Mouse (Mus musculus): ENCODE measurements around the gene Calcrl. TPM values are rescaled to one million over a fixed set of nuclear protein-coding genes. Genes with fewer than 3 reads are reported as not detected.
"Not testable (repeated sequence)": the region's sequence is repeated elsewhere in the genome, so short reads cannot be mapped to it uniquely, and the experiment has no call there.

Calcrl gene
- polyA plus RNA-seq, 1 experiment from 2014 or later = 50.1 TPM

GRCm38 (mm10) chr2:84404834-84405233 is 20.4 kb downstream of the Calcrl start:
- Histone ChIP-seq H3K4me2 (ENCODE audit: low read length) (no peak overlapping the region), H3K27ac (no peak overlapping the region), H3K9ac (ENCODE audit: low read depth, low read length) (no peak overlapping the region), H3K9me3 (replicated peaks; ENCODE audit: low read length) (no peaks in the 10 kb centered on the region), H3K4me1 (replicated peaks; ENCODE audit: insufficient read depth, low read length) (no peaks in the 10 kb centered on the region), H3K36me3 (ENCODE audit: insufficient read depth, low read length) (no peaks in the 10 kb centered on the region), H3K27me3 (ENCODE audit: insufficient read depth, low read length) (no peaks in the 10 kb centered on the region), H3K4me3 (replicated peaks; ENCODE audit: low read depth, low read length) (no peak overlapping the region)
- 90% methylated on average over 3 of the region's 3 CpGs for WGBS
- no peak for ATAC-seq (replicated peaks; ENCODE audit: low FRiP score, low read depth)
- no peak for DNase-seq (ENCODE audit: low spot score)
- no peak for TF ChIP-seq CTCF (IDR thresholded peaks at IDR 0.05; ENCODE audit: low read depth)

- 88% methylated on average over 3 of the region's 3 CpGs for WGBS
- Histone ChIP-seq H3K36me3 (ENCODE audit: insufficient read depth, low read length) (no peaks in the 10 kb centered on the region), H3K27ac (no peak overlapping the region), H3K4me3 (replicated peaks; ENCODE audit: low read depth, low read length) (no peak overlapping the region), H3K9ac (ENCODE audit: low read depth, low read length) (no peak overlapping the region), H3K27me3 (ENCODE audit: insufficient read depth, low read length) (no peaks in the 10 kb centered on the region), H3K4me2 (ENCODE audit: low read length) (no peak overlapping the region), H3K4me1 (replicated peaks; ENCODE audit: insufficient read depth, low read length) (no peaks in the 10 kb centered on the region), H3K9me3 (replicated peaks; ENCODE audit: low read length) (no peaks in the 10 kb centered on the region)
- TF ChIP-seq CTCF (IDR thresholded peaks at IDR 0.05; ENCODE audit: low read depth) = no peak
- no peak for ATAC-seq (replicated peaks; ENCODE audit: low FRiP score, low read depth)
- no peak for DNase-seq (ENCODE audit: low spot score)
Measured at GRCm38 (mm10) chr2:84402713-84403112, 22.5 kb downstream of the Calcrl start.

- no peak overlapping the region for H3K4me2 ChIP-seq (ENCODE audit: low read length)
- no peaks in the 10 kb centered on the region for H3K4me1 ChIP-seq (replicated peaks; ENCODE audit: insufficient read depth, low read length)
- H3K36me3 ChIP-seq (ENCODE audit: insufficient read depth, low read length) = no peaks in the 10 kb centered on the region
- ATAC-seq (replicated peaks; ENCODE audit: low FRiP score, low read depth) (no peak), DNase-seq (ENCODE audit: low spot score) (no peak)
- TF ChIP-seq CTCF (IDR thresholded peaks at IDR 0.05; ENCODE audit: low read depth) = no peak
- WGBS = 75% methylated on average over 4 of the region's 4 CpGs
- no peaks in the 10 kb centered on the region for H3K27me3 ChIP-seq (ENCODE audit: insufficient read depth, low read length)
- H3K9me3 ChIP-seq (replicated peaks; ENCODE audit: low read length) = no peaks in the 10 kb centered on the region
- H3K27ac ChIP-seq = no peak overlapping the region
- H3K4me3 ChIP-seq (replicated peaks; ENCODE audit: low read depth, low read length) = no peak overlapping the region
- H3K9ac ChIP-seq (ENCODE audit: low read depth, low read length) = no peak overlapping the region
Measured at GRCm38 (mm10) chr2:84396557-84396956, 28.7 kb downstream of the Calcrl start.

- WGBS = 87% methylated on average over 4 of the region's 4 CpGs
- Histone ChIP-seq H3K9ac (ENCODE audit: low read depth, low read length) (no peak overlapping the region), H3K27me3 (ENCODE audit: insufficient read depth, low read length) (no peaks in the 10 kb centered on the region), H3K4me3 (replicated peaks; ENCODE audit: low read depth, low read length) (no peak overlapping the region), H3K36me3 (ENCODE audit: insufficient read depth, low read length) (no peaks in the 10 kb centered on the region), H3K9me3 (replicated peaks; ENCODE audit: low read length) (no peaks in the 10 kb centered on the region), H3K4me1 (replicated peaks; ENCODE audit: insufficient read depth, low read length) (no peaks in the 10 kb centered on the region), H3K4me2 (ENCODE audit: low read length) (no peak overlapping the region), H3K27ac (no peak overlapping the region)
- DNase-seq (ENCODE audit: low spot score) (peak; percentile 16), ATAC-seq (replicated peaks; ENCODE audit: low FRiP score, low read depth) (no peak)
- no peak for TF ChIP-seq CTCF (IDR thresholded peaks at IDR 0.05; ENCODE audit: low read depth)
Measured at GRCm38 (mm10) chr2:84393236-84393635, 32.0 kb downstream of the Calcrl start.

GRCm38 (mm10) chr2:84389075-84389474 is 36.1 kb downstream of the Calcrl start:
- H3K27me3 ChIP-seq (ENCODE audit: insufficient read depth, low read length) = no peaks in the 10 kb centered on the region
- no peak overlapping the region for H3K9ac ChIP-seq (ENCODE audit: low read depth, low read length)
- H3K36me3 ChIP-seq (ENCODE audit: insufficient read depth, low read length) = no peaks in the 10 kb centered on the region
- TF ChIP-seq CTCF (IDR thresholded peaks at IDR 0.05; ENCODE audit: low read depth) = no peak
- H3K4me2 ChIP-seq (ENCODE audit: low read length) = no peak overlapping the region
- no peak overlapping the region for H3K27ac ChIP-seq
- no peak for DNase-seq (ENCODE audit: low spot score)
- H3K4me1 ChIP-seq (replicated peaks; ENCODE audit: insufficient read depth, low read length) = peaks cover 8% of the 10 kb centered on the region; the same call in 1 of the 2 replicates
- no peaks in the 10 kb centered on the region for H3K9me3 ChIP-seq (replicated peaks; ENCODE audit: low read length)
- H3K4me3 ChIP-seq (replicated peaks; ENCODE audit: low read depth, low read length) = no peak overlapping the region
- ATAC-seq (replicated peaks; ENCODE audit: low FRiP score, low read depth) = no peak

GRCm38 (mm10) chr2:84388537-84388936 is 36.7 kb downstream of the Calcrl start:
- not testable (repeated sequence) for H3K9me3 ChIP-seq (replicated peaks; ENCODE audit: low read length); H3K4me3 ChIP-seq (replicated peaks; ENCODE audit: low read depth, low read length); H3K36me3 ChIP-seq (ENCODE audit: insufficient read depth, low read length); DNase-seq (ENCODE audit: low spot score); ATAC-seq (replicated peaks; ENCODE audit: low FRiP score, low read depth); H3K27me3 ChIP-seq (ENCODE audit: insufficient read depth, low read length); H3K4me1 ChIP-seq (replicated peaks; ENCODE audit: insufficient read depth, low read length); H3K9ac ChIP-seq (ENCODE audit: low read depth, low read length); H3K4me2 ChIP-seq (ENCODE audit: low read length); H3K27ac ChIP-seq
- WGBS = 85% methylated on average over 14 of the region's 14 CpGs

GRCm38 (mm10) chr2:84388023-84388416 is 37.2 kb downstream of the Calcrl start:
- 64% methylated on average over 7 of the region's 7 CpGs for WGBS
- DNase-seq (ENCODE audit: low spot score) (peak; percentile 18), ATAC-seq (replicated peaks; ENCODE audit: low FRiP score, low read depth) (no peak)
- H3K27me3 ChIP-seq (ENCODE audit: insufficient read depth, low read length) = no peaks in the 10 kb centered on the region
- H3K4me1 ChIP-seq (replicated peaks; ENCODE audit: insufficient read depth, low read length) = peaks cover 8% of the 10 kb centered on the region; the same call in 1 of the 2 replicates
- H3K27ac ChIP-seq = peak overlapping the region; percentile 67
- peak overlapping the region; percentile 53; the same call in 1 of the 2 replicates for H3K4me2 ChIP-seq (ENCODE audit: low read length)
- TF ChIP-seq CTCF (IDR thresholded peaks at IDR 0.05; ENCODE audit: low read depth) = no peak
- no peaks in the 10 kb centered on the region for H3K9me3 ChIP-seq (replicated peaks; ENCODE audit: low read length)
- no peaks in the 10 kb centered on the region for H3K36me3 ChIP-seq (ENCODE audit: insufficient read depth, low read length)
- 0 out of 2 replicates have a peak overlapping the region, but pooled peaks have one; percentile 23 for H3K9ac ChIP-seq (ENCODE audit: low read depth, low read length)
- no peak overlapping the region for H3K4me3 ChIP-seq (replicated peaks; ENCODE audit: low read depth, low read length)
